Mouse (Mus musculus) urinary bladder, postnatal 36 days (tissue): ENCODE data around the gene Ap3d1.
A peak's percentile ranks its signal among the peaks of the same experiment; 100 is the strongest.

Experiments
- DNase-seq, 2 experiments: peaks; one replicate each; pipeline ENCODE4 v3.0.0; 2022; ENCODE audit warnings: low spot score in 2 of 2, mixed read lengths in 1 of 2

Gene Ap3d1

DNA sequence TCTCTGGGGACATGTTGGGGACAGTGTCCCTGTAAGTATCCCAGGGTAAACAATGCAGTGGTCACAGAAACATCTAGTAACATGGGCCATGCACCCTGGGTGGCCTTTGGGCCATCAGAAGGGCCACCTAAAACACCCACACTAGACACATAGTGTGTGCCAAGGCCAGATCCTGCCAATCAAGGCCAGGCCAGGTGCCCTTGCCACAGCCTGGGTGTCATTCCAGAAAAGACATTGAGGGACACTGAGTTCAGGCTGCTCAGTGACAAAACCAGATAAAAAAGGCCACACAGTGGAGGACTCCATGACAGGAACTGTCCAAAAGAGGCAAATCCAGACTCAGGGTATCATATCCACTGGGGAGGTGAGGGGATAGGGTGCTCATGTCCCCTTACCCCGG, 58.4 kb downstream of the Ap3d1 start:
- no peak for DNase-seq

GRCm38 (mm10) chr10:80682003-80682402, 60.1 kb downstream of the Ap3d1 start:
- no peak for DNase-seq

GRCm38 (mm10) chr10:80680260-80680696, 61.8 kb downstream of the Ap3d1 start:
- DNase-seq, result no peak

GRCm38 (mm10) chr10:80679556-80680259, 62.4 kb downstream of the Ap3d1 start:
- DNase-seq, result peak in 1 of 2 experiments; percentile 52

DNA sequence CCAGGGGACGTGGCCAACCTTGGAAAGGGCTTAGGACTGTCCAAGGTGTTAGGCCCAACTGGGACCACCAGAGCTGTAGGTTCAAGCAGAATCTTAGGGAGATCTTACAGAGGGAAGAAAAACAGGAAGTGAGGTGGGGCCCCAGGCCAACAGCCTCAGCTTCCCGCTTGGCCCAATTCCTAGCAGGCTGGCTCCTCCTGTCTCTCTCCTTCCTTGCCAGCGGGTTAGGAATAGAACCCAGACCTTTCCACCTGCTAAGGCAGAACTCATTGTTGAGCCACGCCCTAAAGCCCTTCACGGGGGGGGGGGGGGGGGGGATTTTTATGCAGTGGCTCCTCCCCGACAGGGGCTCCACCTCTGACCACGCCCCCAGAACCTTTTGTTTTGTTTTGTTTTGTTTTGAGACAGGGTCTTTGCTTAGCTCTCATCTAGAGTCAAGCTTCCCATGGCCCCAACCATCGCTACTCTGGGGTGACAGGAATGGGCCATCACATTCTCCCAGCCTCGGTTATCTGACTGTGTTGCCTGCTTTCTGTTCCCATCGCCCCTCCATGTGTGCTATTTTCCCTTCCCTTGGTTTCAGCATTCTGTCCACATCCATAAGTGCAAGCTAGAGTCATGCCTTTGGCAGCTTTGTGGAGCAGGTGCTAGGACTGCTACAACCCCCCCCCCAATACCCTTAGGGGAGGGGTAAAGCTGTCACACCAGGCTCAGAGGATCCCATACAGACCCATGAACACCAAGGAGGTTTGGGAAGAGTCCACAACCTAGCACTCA, 63.3 kb downstream of the Ap3d1 start:
- DNase-seq, result peak in 1 of 2 experiments; percentile 53

DNA sequence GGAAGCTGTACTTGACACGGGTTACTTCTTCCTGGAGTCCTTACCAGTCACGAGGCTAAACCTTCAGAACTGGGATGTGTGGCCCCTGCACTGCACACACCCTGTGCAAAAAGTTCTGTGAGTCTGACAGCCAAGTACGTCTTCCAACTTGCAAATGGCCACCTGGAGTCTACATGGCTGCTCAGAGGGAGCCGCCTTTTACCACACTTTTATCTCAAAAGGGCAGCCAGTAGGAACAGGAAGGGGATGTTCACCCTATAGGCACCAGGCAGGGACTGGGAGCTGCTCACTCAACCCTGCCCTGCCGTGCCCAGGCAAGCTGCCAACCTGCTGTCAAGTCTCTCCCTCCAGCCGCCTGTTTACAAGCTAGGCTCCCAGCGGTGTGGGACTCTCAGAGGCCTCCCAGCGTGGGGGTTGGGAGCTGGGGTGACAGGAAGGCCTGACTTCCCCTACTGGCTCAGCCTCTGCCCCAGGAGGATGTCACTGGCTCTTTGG, 64.1 kb downstream of the Ap3d1 start, which contains the start of gene Mknk2:
Gene Mknk2 (minus strand): TSS at position 171 of the 495 bp plus-strand sequence.
- DNase-seq, result peak; percentile 90 to 97

DNA sequence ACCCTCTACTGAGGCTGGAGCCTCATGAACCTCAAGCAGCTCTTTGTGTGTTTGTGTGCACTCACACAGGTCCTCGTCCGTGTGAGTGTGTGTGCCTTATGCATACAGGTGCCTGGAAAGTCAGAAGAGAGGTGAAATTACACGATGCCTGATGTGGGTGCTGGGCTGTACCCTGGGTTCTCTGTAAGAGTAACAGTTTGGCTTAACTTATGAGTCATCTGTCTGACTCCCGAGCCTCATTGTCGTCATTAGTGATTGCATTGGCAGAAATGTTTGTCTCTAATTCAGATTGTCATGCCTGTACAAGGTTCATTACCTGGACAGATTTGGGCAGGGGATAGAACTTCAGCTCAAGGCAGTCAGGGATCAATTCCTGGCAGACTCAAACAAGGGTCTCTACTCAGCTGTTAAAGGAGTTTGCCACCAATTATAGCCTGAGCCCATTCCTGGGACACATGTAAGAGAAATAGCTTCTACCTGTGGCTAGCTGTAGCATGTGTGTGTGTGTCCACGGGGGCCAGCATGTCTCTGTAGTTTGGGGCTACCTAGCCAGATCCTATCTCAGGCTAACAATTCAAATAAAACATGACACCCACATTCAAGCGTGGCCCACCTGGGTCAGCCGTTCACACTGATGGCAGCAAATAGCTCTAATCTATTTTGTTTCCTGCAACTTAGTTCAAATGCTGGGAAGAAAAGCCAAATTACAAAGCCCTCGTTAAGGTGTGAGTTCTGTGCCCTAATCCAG, 64.8 kb downstream of the Ap3d1 start:
- DNase-seq, result peak in 1 of 2 experiments; percentile 43

DNA sequence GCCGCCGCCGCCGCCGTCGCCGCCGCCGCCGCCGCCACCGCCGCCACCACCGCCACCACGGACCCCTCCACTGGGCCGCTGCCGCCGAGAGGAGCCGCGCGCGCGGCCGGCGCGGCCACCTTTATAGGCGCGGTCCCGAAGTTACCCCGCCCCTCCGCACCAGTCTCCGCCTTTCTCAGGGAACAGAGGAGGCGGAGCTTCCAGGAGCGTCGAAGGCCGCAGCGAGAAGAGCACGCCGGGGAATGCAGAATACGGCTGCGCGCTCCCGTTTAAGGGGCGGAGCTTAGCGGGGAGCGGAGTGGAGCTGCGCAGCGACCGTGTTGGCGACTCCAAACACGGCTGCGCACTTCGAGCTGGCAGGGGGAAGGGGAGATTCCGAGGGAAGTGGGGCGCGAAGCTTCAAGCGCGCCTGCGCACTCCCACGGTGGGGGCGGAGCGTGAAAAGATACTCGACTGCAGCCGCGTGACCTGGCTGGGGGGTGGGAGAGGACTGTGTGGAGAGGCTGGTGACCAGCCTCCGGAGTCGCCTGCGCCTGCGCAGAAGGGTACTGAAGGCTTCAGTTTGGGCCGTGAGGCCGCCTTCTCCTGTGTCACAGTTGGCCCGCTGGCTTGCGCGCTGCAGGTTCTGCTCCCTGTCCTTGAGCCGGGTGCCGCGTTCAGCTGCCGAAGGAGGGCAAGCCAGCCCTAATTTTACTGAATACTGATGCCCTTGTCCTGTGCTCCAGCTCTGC, 65.7 kb downstream of the Ap3d1 start:
- peak; percentile 98 to 99 for DNase-seq

GRCm38 (mm10) chr10:80675405-80676197, 66.5 kb downstream of the Ap3d1 start:
- DNase-seq, result no peak

DNA sequence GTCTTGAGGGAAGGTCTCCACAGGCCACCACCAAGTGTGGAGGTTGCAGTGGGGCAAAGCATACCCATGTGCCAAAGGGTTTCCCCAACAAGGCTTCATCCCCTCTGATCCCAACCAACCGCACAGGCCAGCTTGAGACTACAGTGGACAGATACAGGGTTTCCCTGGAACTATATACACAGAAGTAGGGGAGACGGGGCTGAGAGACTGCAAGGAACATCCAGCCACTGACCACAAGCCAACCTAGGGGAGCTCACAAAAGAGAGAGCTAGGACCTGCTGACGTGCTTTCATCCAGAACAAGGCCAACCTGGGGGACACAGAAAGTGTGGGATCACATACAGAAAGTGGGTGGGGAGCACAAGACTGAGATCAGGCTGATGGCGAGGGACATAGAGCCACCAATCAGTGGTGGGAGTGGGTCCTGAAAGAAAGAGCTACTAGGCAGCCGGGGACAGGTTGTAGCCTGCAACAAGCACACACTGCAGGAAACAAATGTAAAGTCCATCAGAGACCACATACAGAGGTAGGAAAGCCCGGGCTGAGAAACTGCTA, 67.1 kb downstream of the Ap3d1 start:
- no peak for DNase-seq

DNA sequence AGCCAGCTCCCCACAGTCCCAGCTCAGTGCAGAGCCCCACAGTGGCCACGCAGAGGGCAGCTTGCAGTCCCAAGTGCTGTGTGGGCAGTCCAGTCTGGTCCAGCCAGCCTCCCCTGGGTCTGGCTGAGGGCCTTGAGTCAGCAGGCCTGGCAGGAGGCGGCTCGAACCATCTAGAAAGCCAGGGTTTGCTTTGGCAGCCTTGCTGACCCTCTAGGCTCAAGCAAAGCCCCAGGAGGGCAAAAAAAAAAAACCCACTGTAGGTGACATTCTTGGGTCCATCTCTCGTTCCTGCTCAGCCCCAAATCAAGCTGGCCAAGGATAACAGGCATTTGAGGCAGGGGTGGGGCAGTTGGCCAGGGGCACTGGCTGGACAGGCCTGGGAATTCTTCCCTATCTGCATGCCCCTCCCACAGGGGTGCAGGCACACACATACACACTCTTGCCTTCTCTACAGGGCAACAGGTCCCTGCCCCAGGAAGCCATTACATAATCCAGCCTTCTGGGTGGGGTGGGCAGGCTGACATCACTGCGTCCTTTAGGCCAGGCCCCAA, 67.8 kb downstream of the Ap3d1 start:
- DNase-seq, result peak in 1 of 2 experiments; percentile 66

DNA sequence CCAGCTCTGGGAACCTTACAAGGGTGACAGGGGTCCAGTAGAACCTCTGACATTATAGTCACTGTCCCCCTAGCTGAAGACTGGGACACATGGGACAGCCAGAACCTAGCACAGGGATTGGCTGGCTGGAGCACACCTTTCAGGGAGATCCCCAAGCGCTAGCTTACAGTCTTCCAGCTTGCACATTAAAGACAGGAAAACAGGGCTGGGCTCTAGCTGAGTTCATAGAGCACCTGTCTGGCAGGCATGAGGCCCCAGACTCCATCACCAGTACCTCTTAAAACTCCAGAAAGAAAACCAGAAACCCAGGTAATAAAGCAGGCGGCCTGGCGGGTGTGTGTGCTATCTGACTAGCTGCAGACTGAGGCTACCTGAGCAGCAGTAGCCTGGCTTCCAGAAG, 68.4 kb downstream of the Ap3d1 start:
- DNase-seq, result no peak

DNA sequence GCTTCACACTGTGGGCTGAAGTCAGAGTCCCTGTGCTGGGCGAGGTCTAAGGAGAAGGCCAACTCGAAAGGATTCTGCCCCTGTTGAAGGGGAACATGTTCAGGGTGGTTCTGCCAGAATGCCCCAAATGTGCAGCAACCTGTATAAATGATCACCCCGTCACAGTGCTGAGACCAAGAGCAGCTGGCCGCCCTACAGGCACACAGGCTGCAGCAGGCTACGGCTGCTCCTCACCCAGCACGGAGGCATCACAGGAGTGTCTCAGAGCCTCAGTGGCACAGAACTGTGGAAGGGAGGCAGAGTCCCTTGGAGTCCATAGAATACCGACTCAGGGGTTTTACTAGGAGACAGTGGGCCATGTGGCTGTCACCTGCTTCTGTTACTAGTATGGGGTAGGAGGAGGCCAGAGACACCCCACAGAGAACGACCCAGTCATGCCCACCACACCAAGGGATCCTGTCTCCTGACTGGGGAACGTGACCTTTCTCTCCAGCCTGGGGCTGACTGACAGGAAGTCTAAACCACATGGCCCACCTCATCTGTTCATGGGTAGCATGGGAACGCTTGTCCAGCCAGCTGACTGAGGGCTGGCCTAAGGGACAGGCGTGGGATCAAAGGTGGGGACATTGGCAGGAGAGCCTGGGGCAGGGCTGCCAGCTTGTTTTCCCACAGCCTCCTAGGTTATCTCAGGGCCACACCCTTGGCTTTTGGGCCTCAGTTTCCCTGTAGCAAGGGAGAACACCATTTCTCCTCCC, 70.0 kb downstream of the Ap3d1 start:
- no peak for DNase-seq

- DNase-seq, result no peak
Observed at GRCm38 (mm10) chr10:80671251-80671650, 70.8 kb downstream of the Ap3d1 start.

DNA sequence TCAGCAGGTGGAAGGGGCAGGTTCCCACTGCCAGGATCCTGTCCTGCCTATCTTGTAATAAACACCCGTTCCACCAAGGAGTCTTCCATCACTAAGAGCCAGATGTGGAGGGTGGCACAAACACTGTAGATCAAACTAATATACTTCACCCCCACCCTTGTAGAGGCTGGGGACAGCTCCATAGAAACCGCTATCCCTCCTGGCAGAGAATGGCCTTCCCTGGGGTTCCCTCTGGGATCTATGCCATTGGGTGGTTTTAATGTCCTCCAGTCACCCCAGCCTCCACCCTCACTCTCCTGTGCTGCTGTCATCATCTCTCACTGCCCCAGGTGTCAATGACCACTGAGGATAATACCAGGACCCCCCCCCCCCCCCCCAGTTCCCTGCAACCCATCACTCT, 71.5 kb downstream of the Ap3d1 start:
- no peak for DNase-seq

- peak in 1 of 2 experiments; percentile 87 for DNase-seq
Observed at GRCm38 (mm10) chr10:80669737-80670485, 72.2 kb downstream of the Ap3d1 start.

DNA sequence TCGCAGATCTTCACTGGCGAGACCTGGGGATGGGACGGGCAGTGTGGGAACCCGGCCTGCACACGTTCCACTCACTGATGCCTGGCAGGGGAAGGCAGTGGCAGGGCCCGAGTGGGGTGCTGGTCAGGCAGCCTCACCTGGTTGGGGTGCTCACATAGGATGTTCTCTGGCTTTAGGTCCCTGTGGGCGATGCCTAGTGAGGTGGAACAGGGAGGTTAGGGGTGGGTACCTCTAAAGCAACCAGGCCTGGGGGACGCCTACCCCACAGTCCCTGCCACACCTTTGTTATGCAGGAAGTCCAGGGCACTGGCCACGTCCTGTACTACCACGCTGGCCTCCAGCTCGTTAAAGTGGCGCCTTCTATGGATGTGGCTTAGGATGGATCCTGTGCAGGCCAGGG, 73.0 kb downstream of the Ap3d1 start:
- DNase-seq, result no peak

DNA sequence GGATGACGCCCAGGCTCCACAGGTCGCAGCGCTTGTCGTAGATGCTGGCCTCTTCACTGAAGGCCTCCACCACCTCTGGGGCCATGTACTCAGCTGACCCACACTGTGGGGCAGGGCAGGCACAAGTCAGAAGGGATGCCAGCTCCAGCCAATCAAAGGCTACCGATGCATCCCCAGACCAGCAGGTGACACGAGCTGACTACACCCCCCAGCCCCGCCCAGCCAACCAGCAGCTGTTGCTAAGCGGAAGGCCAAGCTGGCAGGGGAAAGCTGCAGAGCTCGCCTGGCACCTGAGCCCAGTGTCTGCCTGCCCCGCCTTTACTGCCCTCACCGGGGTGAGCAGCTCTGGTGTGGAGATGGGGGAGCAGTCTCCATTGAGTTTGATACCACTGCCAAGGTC, 73.5 kb downstream of the Ap3d1 start:
- peak in 1 of 2 experiments; percentile 82 for DNase-seq
